Mouse (Mus musculus) CD4-positive, CD25-positive, alpha-beta regulatory T cell (primary cell): ENCODE data around the gene Rhox3f. TPM values are rescaled to one million over a fixed set of nuclear protein-coding genes. Genes with fewer than 3 reads are reported as not detected.

Experiments used
- polyA plus RNA-seq: library from polyadenylated mRNA; unstranded; fragments of 100-300 nt; shearing (Covaris generic); gene quantifications from one replicate; pipeline ENCODE4 v1.2.1, GENCODE M21; 2017

Gene Rhox3f
- not detected for polyA plus RNA-seq

DNA sequence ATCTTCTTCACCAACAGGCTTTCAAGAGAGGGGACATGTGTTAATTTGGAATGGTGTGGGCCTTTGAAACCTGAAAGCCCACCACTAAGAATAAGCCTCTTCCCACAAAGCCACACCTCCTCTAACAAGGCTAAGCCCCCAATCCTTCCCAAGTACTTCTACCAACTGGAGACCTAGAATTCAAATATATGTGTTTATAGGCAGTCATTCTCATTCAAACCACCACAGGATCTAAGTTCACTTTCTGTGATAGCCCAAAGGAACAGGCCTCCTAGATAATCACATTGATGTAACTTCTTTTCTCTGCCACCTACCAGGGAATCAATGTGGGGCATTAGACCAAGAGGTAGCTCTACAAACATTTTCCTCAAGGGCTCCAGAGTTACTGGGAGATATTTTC, at the start of gene Rhox3f:
Gene Rhox3f (plus strand): TSS at position 301 of the 400 bp plus-strand sequence.

GRCm38 (mm10) chrX:37541719-37542118, 39.1 kb upstream of the Rhox3f start, which contains the start of gene Rhox3e:
TSS of gene Rhox3e (plus strand) at chrX:37542019.

DNA sequence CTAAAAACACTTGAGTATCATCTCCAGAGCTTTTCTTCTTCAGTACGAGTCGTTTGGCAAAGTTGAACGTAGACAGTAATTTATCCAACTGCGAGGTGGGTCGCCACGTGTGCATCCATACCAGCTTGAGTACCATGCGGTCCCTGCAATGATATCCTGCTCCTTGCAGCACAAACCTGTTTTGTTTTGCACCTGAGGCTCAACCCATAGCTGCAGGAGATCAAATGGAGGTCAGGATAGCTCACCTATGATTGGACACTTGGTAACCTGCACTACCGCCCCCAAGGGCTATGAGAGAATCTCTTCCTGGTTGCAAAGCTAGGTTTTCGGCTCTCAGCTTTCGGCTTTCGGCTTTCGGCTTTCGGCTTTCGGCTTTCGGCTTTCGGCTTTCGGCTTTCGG, 23.7 kb upstream of the Rhox3f start, which contains the start of gene Rhox4e:
Gene Rhox4e (plus strand): TSS at position 301 of the 400 bp plus-strand sequence.

DNA sequence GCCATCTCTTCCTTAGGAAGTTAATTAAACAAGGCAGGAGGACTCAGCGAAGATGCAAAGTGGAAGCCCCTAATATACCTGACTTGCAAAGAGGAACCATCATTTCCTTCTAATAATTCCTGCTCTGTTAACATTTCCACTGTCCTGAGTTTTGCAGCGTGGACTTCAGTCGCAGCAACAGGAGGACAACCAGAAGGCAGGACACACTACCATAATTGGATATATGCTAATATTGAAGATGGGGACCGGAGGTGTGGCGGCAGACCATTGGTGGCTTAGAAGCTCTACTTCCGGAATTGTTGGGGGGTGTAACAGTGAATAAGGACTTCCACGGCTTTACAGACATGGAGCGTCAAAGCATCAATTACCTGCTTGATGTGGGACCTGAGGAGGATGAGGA, 9.7 kb upstream of the Rhox3f start, which contains the start of gene Rhox2f:
Gene Rhox2f (plus strand): TSS at position 301 of the 400 bp plus-strand sequence.

GRCm38 (mm10) chrX:37607604-37608003, 26.8 kb downstream of the Rhox3f start, which contains the start of gene Rhox4f:
TSS of gene Rhox4f (minus strand) at chrX:37607704.

DNA sequence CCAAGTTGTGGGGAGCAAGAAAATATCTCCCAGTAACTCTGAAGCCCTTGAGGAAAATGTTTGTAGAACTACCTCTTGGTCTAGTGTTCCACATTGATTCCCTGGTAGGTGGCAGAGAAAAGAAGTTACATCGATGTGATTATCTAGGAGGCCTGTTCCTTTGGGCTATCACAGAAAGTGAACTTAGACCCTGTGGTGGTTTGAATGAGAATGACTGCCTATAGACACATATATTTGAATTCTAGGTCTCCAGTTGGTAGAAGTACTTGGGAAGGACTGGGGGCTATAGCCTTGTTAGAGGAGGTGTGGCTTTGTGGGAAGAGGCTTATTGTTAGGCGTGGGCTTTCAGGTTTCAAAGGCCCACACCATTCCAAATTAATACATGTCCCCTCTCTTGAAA, 47.7 kb downstream of the Rhox3f start, which contains the start of gene Rhox3g:
Gene Rhox3g (minus strand): TSS at position 101 of the 400 bp plus-strand sequence.

Other genes starting within 250 kb of the Rhox3f start
- gene Rhox3a2, start 201.0 kb upstream of the Rhox3f start, polyA plus RNA-seq, result not detected
- not detected for gene Rhox4a2, start 190.1 kb upstream of the Rhox3f start, polyA plus RNA-seq
- gene Rhox2b, start 168.9 kb upstream of the Rhox3f start, polyA plus RNA-seq, result not detected
- not detected for gene Rhox4b, start 148.5 kb upstream of the Rhox3f start, polyA plus RNA-seq
- gene Rhox2c, start 127.3 kb upstream of the Rhox3f start, polyA plus RNA-seq, result not detected
- not detected for gene Rhox3c, start 122.4 kb upstream of the Rhox3f start, polyA plus RNA-seq
- not detected for gene Rhox4c, start 100.7 kb upstream of the Rhox3f start, polyA plus RNA-seq
- not detected for gene Rhox2d, start 87.6 kb upstream of the Rhox3f start, polyA plus RNA-seq
- gene Rhox4d, start 66.6 kb upstream of the Rhox3f start, polyA plus RNA-seq, result not detected
- gene Rhox2e, start 50.5 kb upstream of the Rhox3f start, polyA plus RNA-seq, result not detected
- not detected for gene Rhox3e, start 39.0 kb upstream of the Rhox3f start, polyA plus RNA-seq
- 0.20 TPM for gene Rhox4e, start 23.6 kb upstream of the Rhox3f start, polyA plus RNA-seq
- not detected for gene Rhox2f, start 9.6 kb upstream of the Rhox3f start, polyA plus RNA-seq
- gene Rhox4f, start 26.7 kb downstream of the Rhox3f start, polyA plus RNA-seq, result 0.29 TPM
- not detected for gene Rhox3g, start 47.6 kb downstream of the Rhox3f start, polyA plus RNA-seq
- not detected for gene Rhox2g, start 62.5 kb downstream of the Rhox3f start, polyA plus RNA-seq
- gene Rhox4g, start 70.3 kb downstream of the Rhox3f start, polyA plus RNA-seq, result not detected
- not detected for gene Rhox3h, start 87.8 kb downstream of the Rhox3f start, polyA plus RNA-seq
- gene Rhox2h, start 92.3 kb downstream of the Rhox3f start, polyA plus RNA-seq, result not detected
- gene Rhox5, start 223.8 kb downstream of the Rhox3f start, polyA plus RNA-seq, result not detected
- not detected for gene Rhox6, start 245.9 kb downstream of the Rhox3f start, polyA plus RNA-seq